Mouse (Mus musculus): ENCODE results near the gene Mgll. TPM values are rescaled to one million over a fixed set of nuclear protein-coding genes. Genes with fewer than 3 reads are reported as not detected.

The Mgll gene
- polyA plus RNA-seq, 1 experiment from 2014 or later: 65.4 TPM

GRCm38 (mm10) chr6:88723806-88724312 lies 353 bp upstream of the Mgll start:
- H3K4me3 ChIP-seq (ENCODE audit: low read depth, low read length): peak overlapping the region; percentile 68
- TF ChIP-seq CTCF (IDR thresholded peaks at IDR 0.05; ENCODE audit: low read depth): no peak
- no peak for ATAC-seq
- H3K4me1 ChIP-seq (replicated peaks; ENCODE audit: control insufficient read depth, insufficient read depth, low read length): no peaks in the 10 kb centered on the region
- H3K27ac ChIP-seq (ENCODE audit: low read depth, low read length): no peak overlapping the region
- H3K27me3 ChIP-seq (replicated peaks; ENCODE audit: control insufficient read depth, insufficient read depth, low read length): no peaks in the 10 kb centered on the region
- peak overlapping the region; percentile 97 for H3K4me2 ChIP-seq (replicated peaks; ENCODE audit: low read depth)
- WGBS: 33% methylated on average over 14 of the region's 14 CpGs
- H3K9me3 ChIP-seq (ENCODE audit: control insufficient read depth): no peaks in the 10 kb centered on the region
- no peaks in the 10 kb centered on the region for H3K36me3 ChIP-seq (ENCODE audit: control insufficient read depth, insufficient read depth)
- H3K9ac ChIP-seq (ENCODE audit: low read depth, low read length): peak overlapping the region; percentile 67

GRCm38 (mm10) chr6:88725590-88725989 lies 1.4 kb downstream of the Mgll start:
- 68% methylated on average over 7 of the region's 7 CpGs for WGBS
- Histone ChIP-seq H3K9ac (ENCODE audit: low read depth, low read length) (no peak overlapping the region), H3K27ac (ENCODE audit: low read depth, low read length) (no peak overlapping the region), H3K4me1 (replicated peaks; ENCODE audit: control insufficient read depth, insufficient read depth, low read length) (no peaks in the 10 kb centered on the region), H3K36me3 (ENCODE audit: control insufficient read depth, insufficient read depth) (no peaks in the 10 kb centered on the region; the same call in 1 of the 2 replicates), H3K9me3 (ENCODE audit: control insufficient read depth) (no peaks in the 10 kb centered on the region), H3K27me3 (replicated peaks; ENCODE audit: control insufficient read depth, insufficient read depth, low read length) (no peaks in the 10 kb centered on the region), H3K4me2 (replicated peaks; ENCODE audit: low read depth) (peak overlapping the region; percentile 97), H3K4me3 (ENCODE audit: low read depth, low read length) (peak overlapping the region; percentile 68; the same call in 1 of the 2 replicates)
- TF ChIP-seq CTCF (IDR thresholded peaks at IDR 0.05; ENCODE audit: low read depth): peak; percentile 62
- ATAC-seq: no peak

- no peak overlapping the region for H3K27ac ChIP-seq (ENCODE audit: low read depth, low read length)
- 0 out of 2 replicates have a peak overlapping the region, but pooled peaks have one; percentile 68 for H3K4me3 ChIP-seq (ENCODE audit: low read depth, low read length)
- 34% methylated on average over 9 of the region's 9 CpGs for WGBS
- ATAC-seq: peak; percentile 35
- H3K9me3 ChIP-seq (ENCODE audit: control insufficient read depth): no peaks in the 10 kb centered on the region
- no peaks in the 10 kb centered on the region for H3K4me1 ChIP-seq (replicated peaks; ENCODE audit: control insufficient read depth, insufficient read depth, low read length)
- H3K9ac ChIP-seq (ENCODE audit: low read depth, low read length): no peak overlapping the region
- no peaks in the 10 kb centered on the region for H3K27me3 ChIP-seq (replicated peaks; ENCODE audit: control insufficient read depth, insufficient read depth, low read length)
- peak overlapping the region; percentile 97 for H3K4me2 ChIP-seq (replicated peaks; ENCODE audit: low read depth)
- no peaks in the 10 kb centered on the region; the same call in 1 of the 2 replicates for H3K36me3 ChIP-seq (ENCODE audit: control insufficient read depth, insufficient read depth)
- no peak for TF ChIP-seq CTCF (IDR thresholded peaks at IDR 0.05; ENCODE audit: low read depth)
Observed at GRCm38 (mm10) chr6:88726252-88727211, 2.3 kb downstream of the Mgll start.

GRCm38 (mm10) chr6:88727490-88727889 lies 3.3 kb downstream of the Mgll start:
- WGBS: 90% methylated on average over 5 of the region's 5 CpGs
- no peaks in the 10 kb centered on the region for H3K27me3 ChIP-seq (replicated peaks; ENCODE audit: control insufficient read depth, insufficient read depth, low read length)
- H3K36me3 ChIP-seq (ENCODE audit: control insufficient read depth, insufficient read depth): no peaks in the 10 kb centered on the region; the same call in 1 of the 2 replicates
- H3K4me2 ChIP-seq (replicated peaks; ENCODE audit: low read depth): no peak overlapping the region
- no peak for ATAC-seq
- no peaks in the 10 kb centered on the region for H3K4me1 ChIP-seq (replicated peaks; ENCODE audit: control insufficient read depth, insufficient read depth, low read length)
- H3K27ac ChIP-seq (ENCODE audit: low read depth, low read length): no peak overlapping the region
- H3K4me3 ChIP-seq (ENCODE audit: low read depth, low read length): no peak overlapping the region
- no peak for TF ChIP-seq CTCF (IDR thresholded peaks at IDR 0.05; ENCODE audit: low read depth)
- no peaks in the 10 kb centered on the region for H3K9me3 ChIP-seq (ENCODE audit: control insufficient read depth)
- no peak overlapping the region for H3K9ac ChIP-seq (ENCODE audit: low read depth, low read length)

GRCm38 (mm10) chr6:88728054-88728453 lies 3.8 kb downstream of the Mgll start:
- Histone ChIP-seq H3K9ac (ENCODE audit: low read depth, low read length) (no peak overlapping the region), H3K4me1 (replicated peaks; ENCODE audit: control insufficient read depth, insufficient read depth, low read length) (no peaks in the 10 kb centered on the region), H3K4me3 (ENCODE audit: low read depth, low read length) (no peak overlapping the region), H3K9me3 (ENCODE audit: control insufficient read depth) (no peaks in the 10 kb centered on the region), H3K4me2 (replicated peaks; ENCODE audit: low read depth) (no peak overlapping the region), H3K36me3 (ENCODE audit: control insufficient read depth, insufficient read depth) (no peaks in the 10 kb centered on the region; the same call in 1 of the 2 replicates), H3K27ac (ENCODE audit: low read depth, low read length) (no peak overlapping the region), H3K27me3 (replicated peaks; ENCODE audit: control insufficient read depth, insufficient read depth, low read length) (no peaks in the 10 kb centered on the region)
- no peak for ATAC-seq
- 67% methylated on average over 7 of the region's 7 CpGs for WGBS
- TF ChIP-seq CTCF (IDR thresholded peaks at IDR 0.05; ENCODE audit: low read depth): no peak

- no peak for TF ChIP-seq CTCF (IDR thresholded peaks at IDR 0.05; ENCODE audit: low read depth)
- Histone ChIP-seq H3K27ac (ENCODE audit: low read depth, low read length) (no peak overlapping the region), H3K27me3 (replicated peaks; ENCODE audit: control insufficient read depth, insufficient read depth, low read length) (no peaks in the 10 kb centered on the region), H3K4me1 (replicated peaks; ENCODE audit: control insufficient read depth, insufficient read depth, low read length) (no peaks in the 10 kb centered on the region), H3K4me2 (replicated peaks; ENCODE audit: low read depth) (no peak overlapping the region), H3K9ac (ENCODE audit: low read depth, low read length) (no peak overlapping the region), H3K9me3 (ENCODE audit: control insufficient read depth) (no peaks in the 10 kb centered on the region), H3K4me3 (ENCODE audit: low read depth, low read length) (no peak overlapping the region), H3K36me3 (ENCODE audit: control insufficient read depth, insufficient read depth) (no peaks in the 10 kb centered on the region; the same call in 1 of the 2 replicates)
- 91% methylated on average over 5 of the region's 5 CpGs for WGBS
- ATAC-seq: no peak
Observed at GRCm38 (mm10) chr6:88728515-88728914, 4.3 kb downstream of the Mgll start.

All from intestine, postnatal 0 days (tissue).